Comparison of ENCODE assay signal across 11 mouse cellular contexts in genomic region chr13:45397240-45397639, GRCm38 (mm10). TPM values are rescaled to one million over a fixed set of nuclear protein-coding genes. Genes with fewer than 3 reads are reported as not detected.
A peak's percentile ranks its signal among the peaks of the same experiment; 100 is the strongest.
DNase-seq lines count a peak whose midpoint lies in the region; ATAC-seq and TF ChIP-seq lines count a peak whose summit lies in the region.
"Had no signal": no experiment of that assay in that cellular context is flagged by ENCODE, and none has a peak within 500 bp of the region (broad histone marks: within the 10 kb centered on the region; RNA-seq: fewer than 3 reads in every experiment).

No protein-coding gene starts in this region.

- H3K9ac ChIP-seq in heart, embryonic 16.5 days (ENCODE audit: low read length) = no peak overlapping the region
- H3K9ac ChIP-seq in lung, embryonic 14.5 days = no peak overlapping the region
- H3K9ac ChIP-seq in limb, embryonic 13.5 days = no peak overlapping the region
- H3K9ac ChIP-seq: midbrain, embryonic 15.5 days had no signal

- DNase-seq in heart, postnatal 10 days = no peak
- peak; percentile 28 for DNase-seq in lung, embryonic 14.5 days
- no peak for DNase-seq in lung, postnatal 25 days (ENCODE audit: low spot score)
- DNase-seq in spleen, adult 18-20 months = no peak
- no peak for DNase-seq in adrenal gland, adult (ENCODE audit: inconsistent age in 2 of 2, low spot score in 1 of 2)
- DNase-seq: heart, adult 18-20 months; kidney, adult 11 months had no signal

- no peak overlapping the region for H3K4me2 ChIP-seq in heart, embryonic 16.5 days (ENCODE audit: low read depth, low read length)
- no peak overlapping the region for H3K4me2 ChIP-seq in lung, embryonic 14.5 days
- peak overlapping the region; percentile 46 for H3K4me2 ChIP-seq in limb, embryonic 13.5 days (replicated peaks)
- H3K4me2 ChIP-seq: midbrain, embryonic 15.5 days had no signal

- no peak for ATAC-seq in heart, embryonic 16.5 days (replicated peaks; ENCODE audit: extremely low read depth, insufficient read depth, low FRiP score)
- ATAC-seq in lung, embryonic 14.5 days (ENCODE audit: insufficient read depth) = peak; percentile 56; the same call in 1 of the 2 replicates
- ATAC-seq in common myeloid progenitor, adult 5-6 weeks (replicated peaks; ENCODE audit: low read depth, poor library complexity, severe bottlenecking) = peak; percentile 43; the same call in 1 of the 2 replicates
- ATAC-seq in limb, embryonic 13.5 days (ENCODE audit: low FRiP score, low read depth) = no peak
- ATAC-seq: midbrain, embryonic 15.5 days had no signal

- intact Hi-C loops in heart, postnatal 10 days (cut with DNase I) = no loop called here

- H3K4me1 ChIP-seq in heart, embryonic 16.5 days (ENCODE audit: control insufficient read depth, insufficient read depth, low read length) = peaks cover 14% of the 10 kb centered on the region
- peaks cover 8% of the 10 kb centered on the region for H3K4me1 ChIP-seq in lung, embryonic 14.5 days (ENCODE audit: insufficient read depth)
- peaks cover 92% of the 10 kb centered on the region for H3K4me1 ChIP-seq in limb, embryonic 13.5 days

- peak overlapping the region; percentile 42 for H3K27ac ChIP-seq in heart, embryonic 16.5 days (ENCODE audit: low read length)
- peak overlapping the region; percentile 50; the same call in 1 of the 2 replicates for H3K27ac ChIP-seq in lung, embryonic 14.5 days (ENCODE audit: low read depth)
- peak overlapping the region; percentile 92 for H3K27ac ChIP-seq in limb, embryonic 13.5 days
- H3K27ac ChIP-seq: midbrain, embryonic 15.5 days had no signal

- H3K36me3 ChIP-seq in heart, embryonic 16.5 days (ENCODE audit: control insufficient read depth, insufficient read depth) = no peaks in the 10 kb centered on the region
- no peaks in the 10 kb centered on the region for H3K36me3 ChIP-seq in lung, embryonic 14.5 days (ENCODE audit: insufficient read depth)
- H3K36me3 ChIP-seq in limb, embryonic 13.5 days = peaks cover 3% of the 10 kb centered on the region; the same call in 1 of the 2 replicates
- H3K36me3 ChIP-seq: midbrain, embryonic 15.5 days had no signal

- whole genome bisulfite sequencing in heart, embryonic 16.5 days = 54% methylated on average over 5 of the region's 5 CpGs
- 49% methylated on average over 5 of the region's 5 CpGs for WGBS in lung, embryonic 14.5 days
- WGBS in limb, embryonic 13.5 days = 6% methylated on average over 5 of the region's 5 CpGs

- no peaks in the 10 kb centered on the region for H3K27me3 ChIP-seq in heart, embryonic 16.5 days (ENCODE audit: control insufficient read depth, insufficient read depth, low read length)
- no peaks in the 10 kb centered on the region for H3K27me3 ChIP-seq in lung, embryonic 14.5 days (ENCODE audit: insufficient read depth, low read length)
- H3K27me3 ChIP-seq in limb, embryonic 13.5 days = no peaks in the 10 kb centered on the region
- H3K27me3 ChIP-seq: midbrain, embryonic 15.5 days had no signal

- no peak for TF ChIP-seq CTCF in lung, embryonic 14.5 days (IDR thresholded peaks at IDR 0.05; ENCODE audit: low read depth)

- H3K9me3 ChIP-seq in heart, embryonic 16.5 days (replicated peaks; ENCODE audit: control insufficient read depth, low read length) = no peaks in the 10 kb centered on the region
- H3K9me3 ChIP-seq in lung, embryonic 14.5 days (ENCODE audit: low read depth, low read length) = no peaks in the 10 kb centered on the region
- H3K9me3 ChIP-seq in limb, embryonic 13.5 days = no peaks in the 10 kb centered on the region
- H3K9me3 ChIP-seq: midbrain, embryonic 15.5 days had no signal

- no peak overlapping the region for H3K4me3 ChIP-seq in heart, embryonic 16.5 days (ENCODE audit: low read length)
- H3K4me3 ChIP-seq in lung, embryonic 14.5 days (ENCODE audit: low read depth, low read length) = no peak overlapping the region
- H3K4me3 ChIP-seq in limb, embryonic 13.5 days = 0 out of 2 replicates have a peak overlapping the region, but pooled peaks have one; percentile 4
- H3K4me3 ChIP-seq: midbrain, embryonic 15.5 days had no signal

RNA-seq across cellular contexts. Expression of gene Mylip, which starts 7.7 kb away (rescaled TPM):
- polyA plus RNA-seq in heart, embryonic 16.5 days (2015; fragmentation: Nextera tagmentation; extraction: Ambion mirVana) = 10.1 and 13.2 TPM in 2 replicates
- total RNA-seq in heart, postnatal 10 days (2021) = 10 to 100 TPM; 13.6 to 15.9 TPM
- polyA plus RNA-seq in lung, embryonic 14.5 days (2014; fragmentation: Nextera tagmentation; extraction: Ambion mirVana) = 3.8 and 3.9 TPM in 2 replicates
- 13.4 and 14.2 TPM in 2 replicates for total RNA-seq in common myeloid progenitor, adult 5-6 weeks (2017)
- polyA plus RNA-seq in limb, embryonic 13.5 days (2015; fragmentation: Nextera tagmentation; extraction: Ambion mirVana) = 28.1 and 28.4 TPM in 2 replicates

Comparison
In these comparisons a context has a peak if more than half of its experiments do, and no peak if none do; other contexts are left out.
1. ATAC-seq: peak in lung, embryonic 14.5 days (single experiment) and common myeloid progenitor, adult 5-6 weeks (single experiment); none in heart, embryonic 16.5 days (single experiment) and limb, embryonic 13.5 days (single experiment).
2. H3K27ac ChIP-seq: peak in every context shown above with its lines; median percentile 92 in limb, embryonic 13.5 days; 50 in lung, embryonic 14.5 days; 42 in heart, embryonic 16.5 days.